In the genomic region with DNA sequence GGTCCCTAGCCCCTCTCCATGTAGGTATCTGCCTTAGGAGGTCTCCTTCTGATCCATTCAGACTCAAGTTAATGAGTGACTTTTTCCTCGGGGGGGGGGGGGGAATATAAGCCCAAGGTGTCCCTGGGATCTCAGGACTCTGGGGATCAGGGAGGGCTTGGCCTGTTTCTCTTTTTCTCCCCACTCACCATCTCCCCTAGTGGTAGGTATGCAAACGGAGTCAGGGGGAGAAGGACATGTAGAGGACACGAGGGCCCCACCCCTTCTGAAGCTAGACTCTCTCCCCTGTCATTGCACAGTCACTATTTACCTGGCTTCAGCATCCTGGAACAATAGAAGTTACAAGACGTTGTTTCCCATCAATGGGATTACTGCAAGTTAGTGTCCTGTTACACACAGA, we compare ENCODE assay signal across 12 mouse cellular contexts. TPM values are rescaled to one million over a fixed set of nuclear protein-coding genes. Genes with fewer than 3 reads are reported as not detected.
DNase-seq lines count a peak whose midpoint lies in the region; ATAC-seq and TF ChIP-seq lines count a peak whose summit lies in the region.
"Had no signal": no experiment of that assay in that cellular context is flagged by ENCODE, and none has a peak within 500 bp of the region (broad histone marks: within the 10 kb centered on the region; RNA-seq: fewer than 3 reads in every experiment).

No protein-coding gene starts in this region.

- H3K9me3 ChIP-seq in hindbrain, postnatal 0 days (ENCODE audit: low read length): no peaks in the 10 kb centered on the region
- H3K9me3 ChIP-seq in hindbrain, embryonic 13.5 days: no peaks in the 10 kb centered on the region
- no peaks in the 10 kb centered on the region for H3K9me3 ChIP-seq in ES-E14 (ENCODE audit: control insufficient read depth, insufficient read depth, low read depth, low read length)
- no peaks in the 10 kb centered on the region for H3K9me3 ChIP-seq in intestine, embryonic 16.5 days (ENCODE audit: control insufficient read depth, low read length)
- no peaks in the 10 kb centered on the region for H3K9me3 ChIP-seq in neural tube, embryonic 15.5 days (replicated peaks)
- H3K9me3 ChIP-seq in forebrain, embryonic 15.5 days: no peaks in the 10 kb centered on the region
- H3K9me3 ChIP-seq: liver, embryonic 13.5 days had no signal

- no peak overlapping the region for H3K4me2 ChIP-seq in hindbrain, postnatal 0 days (ENCODE audit: low read depth, low read length)
- no peak overlapping the region for H3K4me2 ChIP-seq in hindbrain, embryonic 13.5 days
- no peak overlapping the region for H3K4me2 ChIP-seq in intestine, embryonic 16.5 days (ENCODE audit: low read depth, low read length)
- H3K4me2 ChIP-seq in neural tube, embryonic 15.5 days: no peak overlapping the region
- H3K4me2 ChIP-seq in forebrain, embryonic 15.5 days (replicated peaks): no peak overlapping the region
- H3K4me2 ChIP-seq: liver, embryonic 13.5 days had no signal

- ATAC-seq in hindbrain, postnatal 0 days: no peak
- ATAC-seq in hindbrain, embryonic 13.5 days (ENCODE audit: low FRiP score): no peak
- ATAC-seq in intestine, embryonic 16.5 days: peak; percentile 36; the same call in 1 of the 2 replicates
- ATAC-seq in neural tube, embryonic 15.5 days (ENCODE audit: low FRiP score): no peak
- no peak for ATAC-seq in forebrain, embryonic 15.5 days (replicated peaks)
- ATAC-seq: CD4-positive, CD25-positive, alpha-beta regulatory T cell, adult 4 months had no signal

- H3K27me3 ChIP-seq in hindbrain, postnatal 0 days (ENCODE audit: insufficient read depth, low read length): no peaks in the 10 kb centered on the region
- H3K27me3 ChIP-seq in hindbrain, embryonic 13.5 days: peaks cover 29% of the 10 kb centered on the region
- 0 out of 2 replicates have a peak, but pooled peaks cover 5% of the 10 kb centered on the region for H3K27me3 ChIP-seq in intestine, embryonic 16.5 days (replicated peaks; ENCODE audit: control insufficient read depth, insufficient read depth, low read length)
- peaks cover 29% of the 10 kb centered on the region for H3K27me3 ChIP-seq in neural tube, embryonic 15.5 days (replicated peaks)
- no peaks in the 10 kb centered on the region for H3K27me3 ChIP-seq in forebrain, embryonic 15.5 days

- in situ Hi-C loops in ES-E14 (cut with MboI; ENCODE audit: low sequenced_read_pairs in 2 of 2, unreplicated experiment in 2 of 2): no loop called here

- H3K4me1 ChIP-seq in hindbrain, postnatal 0 days (ENCODE audit: insufficient read depth, low read length): no peaks in the 10 kb centered on the region
- H3K4me1 ChIP-seq in hindbrain, embryonic 13.5 days (replicated peaks): no peaks in the 10 kb centered on the region
- peaks cover 1 to 8% of the 10 kb centered on the region in 2 experiments; a peak in 2 of 4 replicates for H3K4me1 ChIP-seq in ES-E14 (ENCODE audit: control insufficient read depth in 2 of 2, insufficient read depth in 2 of 2, low read length in 2 of 2, poor library complexity in 1 of 2)
- H3K4me1 ChIP-seq in intestine, embryonic 16.5 days (ENCODE audit: control insufficient read depth, insufficient read depth, low read length): peaks cover 3% of the 10 kb centered on the region
- 0 out of 2 replicates have a peak, but pooled peaks cover under 1% of the 10 kb centered on the region for H3K4me1 ChIP-seq in neural tube, embryonic 15.5 days
- no peaks in the 10 kb centered on the region for H3K4me1 ChIP-seq in forebrain, embryonic 15.5 days

- TF ChIP-seq CTCF in hindbrain, postnatal 0 days (IDR thresholded peaks at IDR 0.05; ENCODE audit: low read depth): peak; percentile 48

- 47% methylated on average over 4 of the region's 4 CpGs for WGBS in hindbrain, postnatal 0 days
- WGBS in hindbrain, embryonic 13.5 days: 43% methylated on average over 4 of the region's 4 CpGs
- WGBS in intestine, embryonic 16.5 days: 41% methylated on average over 4 of the region's 4 CpGs
- 30% methylated on average over 4 of the region's 4 CpGs for WGBS in neural tube, embryonic 15.5 days
- 33% methylated on average over 4 of the region's 4 CpGs for WGBS in forebrain, embryonic 15.5 days

- no peaks in the 10 kb centered on the region for H3K36me3 ChIP-seq in hindbrain, postnatal 0 days (ENCODE audit: insufficient read depth, low read length)
- H3K36me3 ChIP-seq in hindbrain, embryonic 13.5 days: no peaks in the 10 kb centered on the region
- H3K36me3 ChIP-seq in ES-E14 (ENCODE audit: control insufficient read depth, insufficient read depth, low read length, poor library complexity, severe bottlenecking): no peaks in the 10 kb centered on the region
- H3K36me3 ChIP-seq in intestine, embryonic 16.5 days (ENCODE audit: control insufficient read depth, insufficient read depth, low read length): no peaks in the 10 kb centered on the region
- no peaks in the 10 kb centered on the region for H3K36me3 ChIP-seq in neural tube, embryonic 15.5 days
- H3K36me3 ChIP-seq in forebrain, embryonic 15.5 days: no peaks in the 10 kb centered on the region
- H3K36me3 ChIP-seq: liver, embryonic 13.5 days had no signal

- DNase-seq in hindbrain, postnatal 0 days (ENCODE audit: low spot score): no peak
- no peak for DNase-seq in ES-E14 (ENCODE audit: low read depth, low spot score)
- peak; percentile 29 to 44 for DNase-seq in kidney, postnatal 4 days
- DNase-seq in gastrocnemius, postnatal 4 days (ENCODE audit: low spot score in 2 of 2): no peak
- DNase-seq: adrenal gland, adult 2 months; cerebellum, adult 8-10 months; liver, embryonic 13.5 days had no signal

- no peak overlapping the region for H3K4me3 ChIP-seq in hindbrain, postnatal 0 days (ENCODE audit: low read length)
- no peak overlapping the region for H3K4me3 ChIP-seq in hindbrain, embryonic 13.5 days
- H3K4me3 ChIP-seq in ES-E14 (ENCODE audit: insufficient read depth in 1 of 2, low read depth in 1 of 2, low read length in 2 of 2, poor library complexity in 1 of 2, severe bottlenecking in 1 of 2): no peak overlapping the region
- H3K4me3 ChIP-seq in intestine, embryonic 16.5 days (ENCODE audit: low read length): no peak overlapping the region
- no peak overlapping the region for H3K4me3 ChIP-seq in neural tube, embryonic 15.5 days (replicated peaks)
- H3K4me3 ChIP-seq in forebrain, embryonic 15.5 days: no peak overlapping the region
- H3K4me3 ChIP-seq: liver, embryonic 13.5 days had no signal

- H3K27ac ChIP-seq in hindbrain, postnatal 0 days: no peak overlapping the region
- no peak overlapping the region for H3K27ac ChIP-seq in hindbrain, embryonic 13.5 days
- H3K27ac ChIP-seq in ES-E14 (ENCODE audit: insufficient read depth, low read depth, low read length, poor library complexity, severe bottlenecking): 0 out of 2 replicates have a peak overlapping the region, but pooled peaks have one; percentile 12
- H3K27ac ChIP-seq in intestine, embryonic 16.5 days (ENCODE audit: low read length): no peak overlapping the region
- no peak overlapping the region for H3K27ac ChIP-seq in neural tube, embryonic 15.5 days (replicated peaks)
- H3K27ac ChIP-seq in forebrain, embryonic 15.5 days (replicated peaks): no peak overlapping the region
- H3K27ac ChIP-seq: liver, embryonic 13.5 days had no signal

- H3K9ac ChIP-seq in hindbrain, postnatal 0 days (replicated peaks; ENCODE audit: low read length): no peak overlapping the region
- no peak overlapping the region for H3K9ac ChIP-seq in hindbrain, embryonic 13.5 days
- H3K9ac ChIP-seq in ES-E14 (ENCODE audit: insufficient read depth, low read depth, low read length, poor library complexity, severe bottlenecking): no peak overlapping the region
- H3K9ac ChIP-seq in intestine, embryonic 16.5 days (ENCODE audit: low read depth, low read length): no peak overlapping the region
- no peak overlapping the region for H3K9ac ChIP-seq in neural tube, embryonic 15.5 days (replicated peaks)
- H3K9ac ChIP-seq in forebrain, embryonic 15.5 days (replicated peaks): no peak overlapping the region
- H3K9ac ChIP-seq: liver, embryonic 13.5 days had no signal

TF ChIP-seq in ES-E14, 5 proteins besides CTCF, POLR2A, EP300 and RAD21:
- TF ChIP-seq ZNF384 (IDR thresholded peaks at IDR 0.05; ENCODE audit: low read depth, low read length): no peak
- no peak for TF ChIP-seq CHD2 (IDR thresholded peaks at IDR 0.05; ENCODE audit: low read depth, low read length)
- TF ChIP-seq ZC3H11A (IDR thresholded peaks at IDR 0.05; ENCODE audit: borderline replicate concordance, low read depth, low read length): no peak
- no peak for TF ChIP-seq HCFC1 (IDR thresholded peaks at IDR 0.05; ENCODE audit: borderline replicate concordance, insufficient read depth, low read length)
- TF ChIP-seq MAFK (IDR thresholded peaks at IDR 0.05; ENCODE audit: insufficient read depth, low read depth, low read length): no peak

RNA-seq across cellular contexts. Expression of gene Stard8, which starts 45.1 kb away (rescaled TPM):
- 8.2 and 13.0 TPM in 2 replicates for total RNA-seq in hindbrain, postnatal 0 days (2014; rRNA removed)
- 4.2 and 4.6 TPM in 2 replicates for polyA plus RNA-seq in hindbrain, postnatal 0 days (2015; fragmentation: Nextera tagmentation; extraction: Ambion mirVana)
- polyA plus RNA-seq in hindbrain, embryonic 13.5 days (2015; fragmentation: Nextera tagmentation; extraction: Ambion mirVana): 5.6 and 6.0 TPM in 2 replicates
- 4.3 and 7.8 TPM in 2 replicates for total RNA-seq in ES-E14 (2012; rRNA removed)
- 7.5 and 8.8 TPM in 2 replicates for polyA plus RNA-seq in intestine, embryonic 16.5 days (2015; fragmentation: Nextera tagmentation; extraction: Ambion mirVana)
- polyA plus RNA-seq in neural tube, embryonic 15.5 days (2015; fragmentation: Nextera tagmentation; extraction: Ambion mirVana): 3.8 and 5.0 TPM in 2 replicates
- 3.9 and 4.6 TPM in 2 replicates for polyA plus RNA-seq in forebrain, embryonic 15.5 days (2015; fragmentation: Nextera tagmentation; extraction: Ambion mirVana)
- total RNA-seq in gastrocnemius, postnatal 4 days (2021): 10 to 100 TPM; 46.7 to 47.7 TPM

Comparison
In these comparisons a context has a peak if more than half of its experiments do, and no peak if none do; other contexts are left out.
1. DNase-seq: peak in kidney, postnatal 4 days (2 of 2); none in hindbrain, postnatal 0 days (single experiment), ES-E14 (single experiment) and gastrocnemius, postnatal 4 days (0 of 2).